Mouse (Mus musculus) neural tube, embryonic 15.5 days (tissue): ENCODE measurements around the gene Actl10. TPM values are rescaled to one million over a fixed set of nuclear protein-coding genes. Genes with fewer than 3 reads are reported as not detected.

Experiments
- ATAC-seq: fragments of 200-750 bp; cut with Nextera tagmentation; 2 replicates; pipeline ENCODE4 v1.8.0; 2017; ENCODE audit warnings: mild to moderate bottlenecking, moderate TSS enrichment, moderate library complexity; ENCODE audit not compliant: low FRiP score
- H3K27ac ChIP-seq: fragments of 300-500 bp; sonication (generic); replicated peaks from 2 replicates; pipeline ENCODE4 v1.5.1; 2015; ENCODE audit warnings: mild to moderate bottlenecking, inconsistent platforms
- H3K27me3 ChIP-seq: fragments of 300-500 bp; sonication (generic); replicated peaks from 2 replicates; pipeline ENCODE4 v1.6.1; 2015; ENCODE audit warnings: inconsistent platforms
- H3K36me3 ChIP-seq: fragments of 300-500 bp; sonication (generic); 2 replicates; pipeline ENCODE4 v1.6.1; 2015; ENCODE audit warnings: inconsistent platforms
- H3K4me1 ChIP-seq: fragments of 300-500 bp; sonication (generic); 2 replicates; pipeline ENCODE4 v1.6.1; 2015; ENCODE audit warnings: inconsistent platforms
- H3K4me2 ChIP-seq: fragments of 300-500 bp; sonication (generic); 2 replicates; pipeline ENCODE4 v1.6.1; 2015; ENCODE audit warnings: inconsistent platforms, mild to moderate bottlenecking, moderate library complexity
- H3K4me3 ChIP-seq: fragments of 300-500 bp; sonication (generic); replicated peaks from 2 replicates; pipeline ENCODE4 v1.5.1; 2015; ENCODE audit warnings: mild to moderate bottlenecking, inconsistent platforms
- H3K9ac ChIP-seq: fragments of 300-500 bp; sonication (generic); replicated peaks from 2 replicates; pipeline ENCODE4 v1.6.1; 2015; ENCODE audit warnings: mild to moderate bottlenecking, inconsistent platforms
- H3K9me3 ChIP-seq: fragments of 300-500 bp; sonication (generic); replicated peaks from 2 replicates; pipeline ENCODE4 v1.6.1; 2016; ENCODE audit warnings: inconsistent platforms
- WGBS: fragments of 180-500 bp; shearing (Covaris S2); methylation state at CpG from one replicate; pipeline ENCODE4 v1.1.7; 2015; ENCODE audit warnings: mixed read lengths; 5-methylcytosine and 5-hydroxymethylcytosine counted together
- polyA plus RNA-seq: library from polyadenylated mRNA; unstranded; fragments of >200 nt; fragmentation: Nextera tagmentation; extraction: Ambion mirVana; gene quantifications from 2 replicates; pipeline ENCODE4 v1.2.1, GENCODE M21; 2015

Actl10 gene
- polyA plus RNA-seq, 1 experiment from 2014 or later = 0.63 TPM

GRCm38 (mm10) chr2:154569071-154569748, 17.6 kb downstream of the Actl10 start:
- Histone ChIP-seq H3K9me3 (no peaks in the 10 kb centered on the region), H3K4me2 (peak overlapping the region; percentile 99), H3K4me1 (peaks cover 26% of the 10 kb centered on the region), H3K36me3 (no peaks in the 10 kb centered on the region), H3K27me3 (no peaks in the 10 kb centered on the region), H3K27ac (peak overlapping the region; percentile 46; the same call in 1 of the 2 replicates), H3K4me3 (peak overlapping the region; percentile 74), H3K9ac (peak overlapping the region; percentile 50)
- ATAC-seq = peak; percentile 59
- under 1% methylated on average over 60 of the region's 70 CpGs for WGBS

- H3K27ac ChIP-seq = peak within 1 kb of the TSS; percentile 66
- no peaks in the 10 kb centered on the region for H3K36me3 ChIP-seq
- H3K9ac ChIP-seq = peak within 1 kb of the TSS; percentile 50
- H3K4me1 ChIP-seq = peaks cover 26% of the 10 kb centered on the region
- H3K4me3 ChIP-seq = peak within 1 kb of the TSS; percentile 74
- WGBS = under 1% methylated on average over 38 of the region's 44 CpGs
- no peaks in the 10 kb centered on the region for H3K9me3 ChIP-seq
- H3K27me3 ChIP-seq = no peaks in the 10 kb centered on the region
- peak within 1 kb of the TSS; percentile 99 for H3K4me2 ChIP-seq
- ATAC-seq = peak; percentile 99
Observed at GRCm38 (mm10) chr2:154569836-154570286, 18.3 kb downstream of the Actl10 start, which contains the start of gene E2f1. TSS of gene E2f1 (minus strand) at chr2:154569892.

- H3K9me3 ChIP-seq = no peaks in the 10 kb centered on the region
Observed at GRCm38 (mm10) chr2:154570666-154571065, 19.1 kb downstream of the Actl10 start.

GRCm38 (mm10) chr2:154571266-154571665, 19.7 kb downstream of the Actl10 start:
- no peak overlapping the region for H3K4me2 ChIP-seq
- H3K4me1 ChIP-seq = peaks cover 26% of the 10 kb centered on the region
- no peaks in the 10 kb centered on the region for H3K36me3 ChIP-seq
- H3K9ac ChIP-seq = no peak overlapping the region
- H3K27me3 ChIP-seq = no peaks in the 10 kb centered on the region
- no peaks in the 10 kb centered on the region for H3K9me3 ChIP-seq
- ATAC-seq = no peak
- no peak overlapping the region for H3K27ac ChIP-seq
- no peak overlapping the region for H3K4me3 ChIP-seq
- WGBS = 86% methylated on average over 4 of the region's 4 CpGs

More at GRCm38 (mm10) chr2:154570666-154571065, 19.1 kb downstream of the Actl10 start:
- Histone ChIP-seq H3K27ac (no peak overlapping the region; the same call in 1 of the 2 replicates), H3K4me3 (peak overlapping the region; percentile 74), H3K4me2 (peak overlapping the region; percentile 99), H3K9ac (no peak overlapping the region), H3K4me1 (peaks cover 26% of the 10 kb centered on the region), H3K36me3 (no peaks in the 10 kb centered on the region), H3K27me3 (no peaks in the 10 kb centered on the region)
- WGBS = 64% methylated on average over 4 of the region's 4 CpGs
- ATAC-seq = no peak

GRCm38 (mm10) chr2:154571976-154572375, 20.4 kb downstream of the Actl10 start:
- no peaks in the 10 kb centered on the region for H3K27me3 ChIP-seq
- peaks cover 30% of the 10 kb centered on the region for H3K4me1 ChIP-seq
- H3K9ac ChIP-seq = no peak overlapping the region
- no peaks in the 10 kb centered on the region for H3K9me3 ChIP-seq
- no peak overlapping the region for H3K4me2 ChIP-seq
- 71% methylated on average over 8 of the region's 8 CpGs for WGBS
- no peak for ATAC-seq
- H3K36me3 ChIP-seq = no peaks in the 10 kb centered on the region
- no peak overlapping the region for H3K4me3 ChIP-seq
- H3K27ac ChIP-seq = no peak overlapping the region

GRCm38 (mm10) chr2:154572996-154573395, 21.4 kb downstream of the Actl10 start:
- no peak overlapping the region for H3K9ac ChIP-seq
- H3K4me2 ChIP-seq = no peak overlapping the region
- ATAC-seq = no peak
- no peaks in the 10 kb centered on the region for H3K9me3 ChIP-seq
- WGBS = 89% methylated on average over 3 of the region's 3 CpGs
- no peaks in the 10 kb centered on the region for H3K27me3 ChIP-seq
- peaks cover 35% of the 10 kb centered on the region for H3K4me1 ChIP-seq
- no peak overlapping the region for H3K27ac ChIP-seq
- H3K36me3 ChIP-seq = no peaks in the 10 kb centered on the region
- no peak overlapping the region for H3K4me3 ChIP-seq

GRCm38 (mm10) chr2:154574271-154574670, 22.7 kb downstream of the Actl10 start:
- H3K4me2 ChIP-seq = no peak overlapping the region

GRCm38 (mm10) chr2:154576876-154577743, 25.5 kb downstream of the Actl10 start:
- Histone ChIP-seq H3K27me3 (no peaks in the 10 kb centered on the region), H3K4me3 (no peak overlapping the region), H3K9me3 (no peaks in the 10 kb centered on the region), H3K4me1 (peaks cover 11% of the 10 kb centered on the region), H3K4me2 (no peak overlapping the region), H3K36me3 (no peaks in the 10 kb centered on the region), H3K27ac (0 out of 2 replicates have a peak overlapping the region, but pooled peaks have one; percentile 9), H3K9ac (no peak overlapping the region)
- WGBS = 23% methylated on average over 12 of the region's 12 CpGs
- no peak for ATAC-seq

More at GRCm38 (mm10) chr2:154574271-154574670, 22.7 kb downstream of the Actl10 start:
- Histone ChIP-seq H3K4me1 (peaks cover 22% of the 10 kb centered on the region), H3K36me3 (no peaks in the 10 kb centered on the region), H3K27me3 (no peaks in the 10 kb centered on the region), H3K9ac (no peak overlapping the region), H3K9me3 (no peaks in the 10 kb centered on the region), H3K4me3 (no peak overlapping the region), H3K27ac (no peak overlapping the region)
- ATAC-seq = no peak
- 19% methylated on average over 7 of the region's 7 CpGs for WGBS

GRCm38 (mm10) chr2:154577744-154578067, 26.1 kb downstream of the Actl10 start:
- H3K27ac ChIP-seq = 0 out of 2 replicates have a peak overlapping the region, but pooled peaks have one; percentile 9
- no peak overlapping the region for H3K4me2 ChIP-seq
- no peak overlapping the region for H3K9ac ChIP-seq
- ATAC-seq = no peak
- H3K9me3 ChIP-seq = no peaks in the 10 kb centered on the region
- H3K27me3 ChIP-seq = no peaks in the 10 kb centered on the region
- H3K4me3 ChIP-seq = no peak overlapping the region
- no peaks in the 10 kb centered on the region for H3K36me3 ChIP-seq
- peaks cover 11% of the 10 kb centered on the region for H3K4me1 ChIP-seq
- 55% methylated on average over 6 of the region's 6 CpGs for WGBS

- Histone ChIP-seq H3K4me1 (peaks cover 30% of the 10 kb centered on the region), H3K27me3 (no peaks in the 10 kb centered on the region), H3K36me3 (no peaks in the 10 kb centered on the region), H3K9ac (no peak overlapping the region), H3K9me3 (no peaks in the 10 kb centered on the region), H3K27ac (no peak overlapping the region), H3K4me2 (no peak overlapping the region), H3K4me3 (no peak overlapping the region)
- ATAC-seq = no peak
- WGBS = 83% methylated on average over 8 of the region's 8 CpGs
Observed at GRCm38 (mm10) chr2:154580586-154580985, 29.0 kb downstream of the Actl10 start.

GRCm38 (mm10) chr2:154581421-154581820, 29.8 kb downstream of the Actl10 start:
- Histone ChIP-seq H3K4me1 (peaks cover 30% of the 10 kb centered on the region), H3K27me3 (no peaks in the 10 kb centered on the region), H3K27ac (no peak overlapping the region), H3K36me3 (0 out of 2 replicates have a peak, but pooled peaks cover under 1% of the 10 kb centered on the region), H3K9me3 (no peaks in the 10 kb centered on the region), H3K4me3 (no peak overlapping the region), H3K4me2 (no peak overlapping the region), H3K9ac (no peak overlapping the region)
- 93% methylated on average over 1 of the region's 1 CpGs for WGBS
- no peak for ATAC-seq
